Mouse (Mus musculus) forebrain, embryonic 11.5 days (tissue): Measurements from ENCODE around the gene Tcf20. TPM values are rescaled to one million over a fixed set of nuclear protein-coding genes. Genes with fewer than 3 reads are reported as not detected.

Experiments used
- ATAC-seq: fragments of 200-750 bp; cut with Nextera tagmentation; replicated peaks from 2 replicates; pipeline ENCODE4 v1.8.0; 2017; ENCODE audit warnings: moderate TSS enrichment; ENCODE audit not compliant: low FRiP score
- DNase-seq: peaks from one replicate; pipeline ENCODE4 v3.0.0-alpha.2; 2017; ENCODE audit warnings: low spot score
- H3K27ac ChIP-seq: fragments of 300-500 bp; sonication (generic); 2 replicates; pipeline ENCODE4 v1.5.1; 2014; ENCODE audit warnings: low read depth, low read length
- H3K27me3 ChIP-seq: fragments of 300-500 bp; sonication (generic); 2 replicates; pipeline ENCODE4 v1.6.1; 2014; ENCODE audit warnings: mild to moderate bottlenecking, low read length, mixed read lengths; ENCODE audit not compliant: control insufficient read depth, insufficient read depth
- H3K36me3 ChIP-seq: fragments of 300-500 bp; sonication (generic); 2 replicates; pipeline ENCODE4 v1.6.1; 2014; ENCODE audit warnings: mild to moderate bottlenecking, low read length, moderate library complexity, mixed read lengths; ENCODE audit not compliant: control insufficient read depth, insufficient read depth
- H3K4me1 ChIP-seq: fragments of 300-500 bp; sonication (generic); replicated peaks from 2 replicates; pipeline ENCODE4 v1.6.1; 2014; ENCODE audit warnings: low read length, mixed read lengths; ENCODE audit not compliant: control insufficient read depth, insufficient read depth
- H3K4me2 ChIP-seq: fragments of 300-500 bp; sonication (generic); 2 replicates; pipeline ENCODE4 v1.6.1; 2014; ENCODE audit warnings: low read depth, mild to moderate bottlenecking, low read length, moderate library complexity, mixed read lengths; ENCODE audit not compliant: severe bottlenecking
- H3K4me3 ChIP-seq: fragments of 300-500 bp; sonication (generic); 2 replicates; pipeline ENCODE4 v1.5.1; 2014; ENCODE audit warnings: low read depth, low read length
- H3K9ac ChIP-seq: fragments of 300-500 bp; sonication (generic); 2 replicates; pipeline ENCODE4 v1.6.1; 2014; ENCODE audit warnings: low read length
- H3K9me3 ChIP-seq: fragments of 300-500 bp; sonication (generic); 2 replicates; pipeline ENCODE4 v1.6.1; 2016; ENCODE audit warnings: low read length, mixed read lengths; ENCODE audit not compliant: control insufficient read depth
- WGBS: fragments of 180-500 bp; shearing (Covaris S2); extraction: QIAGEN DNeasy Blood & Tissue Kit; methylation state at CpG from one replicate; pipeline ENCODE4 v1.1.7; 2014; 5-methylcytosine and 5-hydroxymethylcytosine counted together
- polyA plus RNA-seq: library from polyadenylated mRNA; unstranded; fragments of >200 nt; fragmentation: Nextera tagmentation; extraction: Ambion mirVana; gene quantifications from 2 replicates; pipeline ENCODE4 v1.2.1, GENCODE M21; 2014

The Tcf20 gene
- polyA plus RNA-seq, 1 experiment from 2014 or later = 12.6 TPM

GRCm38 (mm10) chr15:82956721-82957120 is 31.0 kb downstream of the Tcf20 start:
- Histone ChIP-seq H3K9me3 (no peaks in the 10 kb centered on the region), H3K9ac (0 out of 2 replicates have a peak overlapping the region, but pooled peaks have one; percentile 3), H3K36me3 (no peaks in the 10 kb centered on the region), H3K4me2 (no peak overlapping the region), H3K4me1 (peaks cover 51% of the 10 kb centered on the region), H3K4me3 (no peak overlapping the region), H3K27me3 (peaks cover 11% of the 10 kb centered on the region; the same call in 1 of the 2 replicates), H3K27ac (no peak overlapping the region)
- DNase-seq (no peak), ATAC-seq (no peak)
- 61% methylated on average over 4 of the region's 4 CpGs for WGBS

DNA sequence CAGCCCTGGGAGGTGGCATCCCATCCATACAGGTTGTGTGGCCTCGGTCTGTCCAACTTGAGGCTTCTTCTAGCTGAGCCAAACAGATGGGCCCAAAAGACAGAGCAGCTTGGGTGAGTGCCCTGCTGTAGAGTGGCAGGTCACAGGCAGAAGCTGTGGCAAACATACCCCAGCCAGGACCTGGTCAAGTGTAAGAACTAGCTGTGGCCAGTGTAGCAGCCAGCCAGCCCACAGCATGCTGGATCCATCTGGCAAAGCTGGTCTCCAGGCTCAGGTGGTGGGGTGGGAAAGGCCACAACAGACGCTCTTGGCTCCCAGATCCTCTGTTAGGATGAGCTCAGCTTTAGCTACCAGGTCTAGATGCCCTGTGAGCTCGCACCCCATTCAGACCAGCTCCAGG is 31.4 kb downstream of the Tcf20 start:
- no peak overlapping the region for H3K27ac ChIP-seq
- peaks cover 12% of the 10 kb centered on the region; the same call in 1 of the 2 replicates for H3K27me3 ChIP-seq
- no peak overlapping the region for H3K9ac ChIP-seq

GRCm38 (mm10) chr15:82955286-82955685 is 32.4 kb downstream of the Tcf20 start:
- no peaks in the 10 kb centered on the region for H3K9me3 ChIP-seq
- no peaks in the 10 kb centered on the region for H3K36me3 ChIP-seq
- no peak overlapping the region for H3K4me3 ChIP-seq
- ATAC-seq (no peak), DNase-seq (no peak)
- H3K27me3 ChIP-seq = peaks cover 13% of the 10 kb centered on the region; the same call in 1 of the 2 replicates
- no peak overlapping the region for H3K4me2 ChIP-seq
- WGBS = 85% methylated on average over 8 of the region's 8 CpGs
- H3K27ac ChIP-seq = no peak overlapping the region
- peaks cover 42% of the 10 kb centered on the region for H3K4me1 ChIP-seq
- no peak overlapping the region for H3K9ac ChIP-seq

More for the DNA sequence above, 31.4 kb downstream of the Tcf20 start:
- Histone ChIP-seq H3K36me3 (no peaks in the 10 kb centered on the region), H3K4me2 (no peak overlapping the region), H3K9me3 (no peaks in the 10 kb centered on the region), H3K4me3 (no peak overlapping the region), H3K4me1 (peaks cover 50% of the 10 kb centered on the region)
- DNase-seq (no peak), ATAC-seq (no peak)
- WGBS = 79% methylated on average over 3 of the region's 3 CpGs

DNA sequence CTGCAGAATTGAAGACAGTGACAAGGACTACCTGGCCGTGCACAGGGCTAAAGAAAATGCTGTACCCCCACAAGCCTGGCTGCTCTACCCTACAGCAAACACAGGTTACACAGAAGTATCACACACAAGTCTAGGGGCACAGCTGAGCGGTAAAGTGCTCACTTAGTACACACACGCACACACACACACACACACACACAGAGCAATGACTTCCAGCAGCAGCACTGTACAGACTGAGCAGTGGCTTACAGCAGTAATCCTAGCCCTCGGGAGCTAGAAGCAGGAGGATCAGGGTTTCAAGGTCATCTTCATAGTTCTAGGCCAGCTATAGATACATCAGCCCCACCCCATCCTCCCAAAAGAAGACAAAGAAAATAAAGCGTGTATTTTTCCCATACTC is 33.6 kb downstream of the Tcf20 start:
- H3K9ac ChIP-seq = no peak overlapping the region
- ATAC-seq (no peak), DNase-seq (no peak)

GRCm38 (mm10) chr15:82953096-82953495 is 34.6 kb downstream of the Tcf20 start:
- no peak for DNase-seq
- Histone ChIP-seq H3K9me3 (no peaks in the 10 kb centered on the region), H3K27me3 (peaks cover 8% of the 10 kb centered on the region; the same call in 1 of the 2 replicates), H3K9ac (no peak overlapping the region), H3K27ac (no peak overlapping the region), H3K4me2 (no peak overlapping the region), H3K4me1 (peaks cover 26% of the 10 kb centered on the region), H3K4me3 (no peak overlapping the region), H3K36me3 (no peaks in the 10 kb centered on the region)
- ATAC-seq = peak; percentile 38; the same call in 1 of the 2 replicates
- 29% methylated on average over 4 of the region's 4 CpGs for WGBS

More for the DNA sequence above, 33.6 kb downstream of the Tcf20 start:
- Histone ChIP-seq H3K9me3 (no peaks in the 10 kb centered on the region), H3K4me2 (no peak overlapping the region), H3K36me3 (no peaks in the 10 kb centered on the region), H3K4me3 (no peak overlapping the region), H3K4me1 (peaks cover 35% of the 10 kb centered on the region), H3K27me3 (peaks cover 8% of the 10 kb centered on the region; the same call in 1 of the 2 replicates), H3K27ac (no peak overlapping the region)
- WGBS = 71% methylated on average over 5 of the region's 5 CpGs

DNA sequence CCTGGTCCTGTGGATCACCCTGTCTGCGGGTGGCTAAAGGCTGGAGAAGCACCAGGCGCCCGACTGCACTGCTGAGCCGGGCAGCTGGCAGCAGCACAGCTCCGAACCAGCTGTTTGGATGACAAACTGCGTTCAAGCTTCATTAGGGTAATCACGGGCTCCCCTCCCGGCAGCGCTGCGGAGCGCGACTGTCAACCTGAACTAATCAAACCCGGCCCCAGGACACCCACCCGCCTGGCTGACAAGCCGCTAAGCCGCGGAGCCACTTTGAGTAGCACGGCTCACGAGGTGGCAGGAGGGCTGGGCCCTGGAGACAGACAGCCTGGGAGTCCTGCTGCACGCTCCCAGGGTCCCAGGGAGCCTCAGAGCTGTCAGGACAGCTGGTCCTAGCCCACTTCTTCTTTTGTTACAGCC is 35.4 kb downstream of the Tcf20 start:
- Histone ChIP-seq H3K4me1 (peaks cover 23% of the 10 kb centered on the region), H3K36me3 (no peaks in the 10 kb centered on the region), H3K9me3 (no peaks in the 10 kb centered on the region), H3K9ac (no peak overlapping the region), H3K4me3 (no peak overlapping the region), H3K27me3 (peaks cover 8% of the 10 kb centered on the region; the same call in 1 of the 2 replicates), H3K27ac (peak overlapping the region; percentile 66; the same call in 1 of the 2 replicates), H3K4me2 (peak overlapping the region; percentile 24; the same call in 1 of the 2 replicates)
- WGBS = 3% methylated on average over 20 of the region's 20 CpGs
- DNase-seq (peak; percentile 83), ATAC-seq (peak; percentile 77)

DNA sequence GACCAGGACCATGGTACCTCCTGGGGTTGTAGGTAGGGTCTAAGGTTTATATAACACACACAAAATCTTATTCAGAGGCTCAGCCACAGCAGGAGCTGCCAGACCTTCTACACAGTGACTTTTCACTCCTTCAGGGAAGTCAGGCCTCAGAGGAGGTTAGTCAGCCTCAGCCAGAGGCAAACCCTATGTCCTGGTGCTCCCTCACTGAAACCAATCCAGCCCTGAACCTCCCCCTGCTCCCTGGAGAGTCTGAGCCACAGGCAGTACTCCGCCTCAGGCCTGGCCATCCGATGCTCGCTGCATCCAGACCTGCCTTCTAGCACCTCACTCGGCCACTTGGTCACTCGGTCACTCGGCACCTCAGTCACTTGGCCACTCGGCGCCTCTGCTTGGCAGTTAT is 37.4 kb downstream of the Tcf20 start:
- H3K36me3 ChIP-seq = no peaks in the 10 kb centered on the region
- H3K9me3 ChIP-seq = no peaks in the 10 kb centered on the region
- 62% methylated on average over 8 of the region's 8 CpGs for WGBS
- no peak overlapping the region for H3K4me3 ChIP-seq
- H3K27me3 ChIP-seq = peaks cover 4% of the 10 kb centered on the region; the same call in 1 of the 2 replicates
- peaks cover 19% of the 10 kb centered on the region for H3K4me1 ChIP-seq
- H3K9ac ChIP-seq = no peak overlapping the region
- no peak overlapping the region for H3K27ac ChIP-seq
- H3K4me2 ChIP-seq = no peak overlapping the region
- ATAC-seq (no peak), DNase-seq (no peak)

- H3K27me3 ChIP-seq = peaks cover 2% of the 10 kb centered on the region; the same call in 1 of the 2 replicates
These were observed 40.2 kb downstream of the Tcf20 start for GRCm38 (mm10) chr15:82947431-82947830.

More at GRCm38 (mm10) chr15:82947431-82947830, 40.2 kb downstream of the Tcf20 start:
- peaks cover 9% of the 10 kb centered on the region for H3K4me1 ChIP-seq
- WGBS = 83% methylated on average over 5 of the region's 5 CpGs
- DNase-seq (no peak), ATAC-seq (no peak)
- no peaks in the 10 kb centered on the region for H3K36me3 ChIP-seq
- H3K9me3 ChIP-seq = no peaks in the 10 kb centered on the region
- no peak overlapping the region for H3K4me2 ChIP-seq
- H3K9ac ChIP-seq = no peak overlapping the region
- H3K4me3 ChIP-seq = no peak overlapping the region
- H3K27ac ChIP-seq = no peak overlapping the region
